Mouse (Mus musculus) monocyte, adult 59 days (primary cell): Measurements from ENCODE around the gene Frg2f1. TPM values are rescaled to one million over a fixed set of nuclear protein-coding genes. Genes with fewer than 3 reads are reported as not detected.

Source experiments
- total RNA-seq, 2 experiments: library from RNA; stranded (reverse); gene quantifications; one replicate each; pipeline ENCODE4 v1.2.4; 2023

The Frg2f1 gene
- total RNA-seq = 1 to 10 TPM; 4.6 to 5.1 TPM

GRCm38 (mm10) chr4:119539031-119539824, at the start of gene Frg2f1:
TSS of gene Frg2f1 (minus strand) at chr4:119539529.

GRCm38 (mm10) chr4:119536615-119537014, 2.7 kb downstream of the Frg2f1 start, which contains the start of gene Foxj3:
TSS of gene Foxj3 (plus strand) at chr4:119537004.

DNA sequence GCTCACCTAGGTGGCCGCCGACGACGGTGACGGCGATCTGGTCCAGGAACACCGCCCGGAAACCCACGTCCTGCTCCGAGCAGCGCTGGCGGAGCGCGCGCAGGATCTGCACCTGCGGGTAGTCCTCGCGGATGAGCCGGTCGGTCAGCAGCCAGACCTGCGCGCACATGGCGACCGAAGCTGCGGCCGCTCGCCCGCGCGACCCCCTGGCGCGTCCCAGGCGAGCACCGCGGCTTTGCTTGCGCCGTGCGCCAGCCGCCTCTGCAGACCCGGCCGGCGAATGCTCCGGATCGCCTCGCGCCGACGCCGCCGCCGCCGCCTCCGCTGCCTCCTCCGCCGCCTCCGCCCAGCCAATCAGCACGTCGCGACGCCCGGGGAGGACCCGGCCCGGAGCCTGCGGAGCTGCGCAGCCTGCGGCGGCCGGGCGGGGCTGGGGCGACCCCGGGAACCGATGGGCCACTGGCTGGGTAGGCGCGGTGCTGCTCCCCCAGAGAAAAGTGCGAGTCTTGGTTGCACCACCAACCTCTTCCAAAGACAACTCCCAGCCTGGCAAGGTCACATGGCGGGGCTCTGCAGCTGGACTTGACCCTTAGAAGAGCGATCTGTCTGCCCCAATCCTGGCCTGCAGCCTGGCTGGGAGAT, 46.9 kb downstream of the Frg2f1 start, which contains the start of gene Rimkla:
Gene Rimkla (minus strand): TSS at position 338 of the 642 bp plus-strand sequence.

Other genes with a start within 250 kb of the Frg2f1 start
- gene Ybx1, start 244.9 kb downstream of the Frg2f1 start, total RNA-seq = 100 to 1,000 TPM; 400 to 434 TPM
- gene Ppih, start 219.0 kb downstream of the Frg2f1 start, total RNA-seq = 10 to 100 TPM; 14.7 to 19.5 TPM
- not detected for gene Ccdc30, start 124.0 kb downstream of the Frg2f1 start, total RNA-seq
- 1 to 10 TPM; 2.7 to 4.2 TPM for gene Ppcs, start 117.1 kb downstream of the Frg2f1 start, total RNA-seq
- gene Zmynd12, start 116.7 kb downstream of the Frg2f1 start, total RNA-seq = not detected
- not detected for gene Rimkla, start 46.9 kb downstream of the Frg2f1 start, total RNA-seq
- gene Foxj3, start 2.5 kb downstream of the Frg2f1 start, total RNA-seq = 10 to 100 TPM; 49.9 to 52.6 TPM
- gene Guca2a, start 98.2 kb upstream of the Frg2f1 start, total RNA-seq = 1 to 10 TPM in 1 of 2 experiments, under 1 TPM in 1; 0.92 to 1.3 TPM
- not detected for gene Guca2b, start 119.4 kb upstream of the Frg2f1 start, total RNA-seq
- 10 to 100 TPM; 22.1 to 25.1 TPM for gene Hivep3, start 194.3 kb upstream of the Frg2f1 start, total RNA-seq